Mouse (Mus musculus) stomach, embryonic 16.5 days (tissue): ENCODE data around the gene Tex12. TPM values are rescaled to one million over a fixed set of nuclear protein-coding genes. Genes with fewer than 3 reads are reported as not detected.

Source experiments
- ATAC-seq: fragments of 200-750 bp; cut with Nextera tagmentation; 2 replicates; pipeline ENCODE4 v1.8.0; 2017; ENCODE audit warnings: moderate number of reproducible peaks, moderate TSS enrichment; ENCODE audit not compliant: insufficient read depth, low FRiP score
- H3K27ac ChIP-seq: fragments of 300-500 bp; sonication (generic); 2 replicates; pipeline ENCODE4 v1.5.1; 2014; ENCODE audit warnings: low read length
- H3K27me3 ChIP-seq: fragments of 300-500 bp; sonication (generic); 2 replicates; pipeline ENCODE4 v1.6.1; 2014; ENCODE audit warnings: low read length, control low read depth, mixed read lengths; ENCODE audit not compliant: control insufficient read depth, insufficient read depth
- H3K36me3 ChIP-seq: fragments of 300-500 bp; sonication (generic); 2 replicates; pipeline ENCODE4 v1.6.1; 2014; ENCODE audit warnings: low read length; ENCODE audit not compliant: control insufficient read depth, insufficient read depth
- H3K4me1 ChIP-seq: fragments of 300-500 bp; sonication (generic); 2 replicates; pipeline ENCODE4 v1.6.1; 2014; ENCODE audit warnings: low read length, control low read depth, mixed read lengths; ENCODE audit not compliant: control insufficient read depth, insufficient read depth
- H3K4me2 ChIP-seq: fragments of 300-500 bp; sonication (generic); 2 replicates; pipeline ENCODE4 v1.6.1; 2014; ENCODE audit warnings: low read depth, low read length, mixed read lengths
- H3K4me3 ChIP-seq: fragments of 300-500 bp; sonication (generic); replicated peaks from 2 replicates; pipeline ENCODE4 v1.5.1; 2014; ENCODE audit warnings: mild to moderate bottlenecking, low read length
- H3K9ac ChIP-seq: fragments of 300-500 bp; sonication (generic); 2 replicates; pipeline ENCODE4 v1.6.1; 2014; ENCODE audit warnings: low read length
- H3K9me3 ChIP-seq: fragments of 300-500 bp; sonication (generic); replicated peaks from 2 replicates; pipeline ENCODE4 v1.6.1; 2016; ENCODE audit warnings: low read length, control low read depth; ENCODE audit not compliant: control insufficient read depth
- WGBS: fragments of 180-500 bp; shearing (Covaris S2); extraction: QIAGEN DNeasy Blood & Tissue Kit; methylation state at CpG from one replicate; pipeline ENCODE4 v1.1.7; 2014; 5-methylcytosine and 5-hydroxymethylcytosine counted together
- polyA plus RNA-seq: library from polyadenylated mRNA; unstranded; fragments of >200 nt; fragmentation: Nextera tagmentation; extraction: Ambion mirVana; gene quantifications from 2 replicates; pipeline ENCODE4 v1.2.1, GENCODE M21; 2015

Gene Tex12
- polyA plus RNA-seq, result 0.13 TPM in 1 of 2 replicates, not detected in the other

- no peak within 1 kb of the TSS for H3K27ac ChIP-seq
- whole genome bisulfite sequencing, result 87% methylated on average over 38 of the region's 38 CpGs
- no peaks in the 10 kb centered on the region for H3K36me3 ChIP-seq
- no peaks in the 10 kb centered on the region for H3K9me3 ChIP-seq
- ATAC-seq, result no peak
- H3K9ac ChIP-seq, result no peak within 1 kb of the TSS
- no peak within 1 kb of the TSS for H3K4me2 ChIP-seq
- H3K4me3 ChIP-seq, result no peak within 1 kb of the TSS
- H3K27me3 ChIP-seq, result no peaks in the 10 kb centered on the region
- H3K4me1 ChIP-seq, result no peaks in the 10 kb centered on the region
Measured at GRCm38 (mm10) chr9:50561145-50561917, at the start of gene Tex12. TSS of gene Tex12 (minus strand) at chr9:50561325.

GRCm38 (mm10) chr9:50604338-50604737, 43.2 kb upstream of the Tex12 start:
- peaks cover 15% of the 10 kb centered on the region for H3K4me1 ChIP-seq
- H3K9me3 ChIP-seq, result no peaks in the 10 kb centered on the region
- H3K27ac ChIP-seq, result peak overlapping the region; percentile 81
- H3K4me3 ChIP-seq, result peak overlapping the region; percentile 82
- H3K27me3 ChIP-seq, result no peaks in the 10 kb centered on the region
- H3K4me2 ChIP-seq, result peak overlapping the region; percentile 69
- ATAC-seq, result no peak
- WGBS, result 2% methylated on average over 6 of the region's 6 CpGs
- H3K36me3 ChIP-seq, result 0 out of 2 replicates have a peak, but pooled peaks cover 6% of the 10 kb centered on the region
- peak overlapping the region; percentile 92 for H3K9ac ChIP-seq

- under 1% methylated on average over 24 of the region's 24 CpGs for WGBS
- peak overlapping the region; percentile 69 for H3K4me2 ChIP-seq
- no peaks in the 10 kb centered on the region for H3K9me3 ChIP-seq
- peak overlapping the region; percentile 81 for H3K27ac ChIP-seq
- 0 out of 2 replicates have a peak, but pooled peaks cover 6% of the 10 kb centered on the region for H3K36me3 ChIP-seq
- peak overlapping the region; percentile 82 for H3K4me3 ChIP-seq
- H3K27me3 ChIP-seq, result no peaks in the 10 kb centered on the region
- peaks cover 15% of the 10 kb centered on the region for H3K4me1 ChIP-seq
- peak overlapping the region; percentile 92 for H3K9ac ChIP-seq
- ATAC-seq, result peak; percentile 84
Measured at GRCm38 (mm10) chr9:50603998-50604324, 42.8 kb upstream of the Tex12 start.

GRCm38 (mm10) chr9:50603189-50603997, 42.3 kb upstream of the Tex12 start, which contains the start of the genes Sdhd and Timm8b:
TSS of gene Sdhd (minus strand) at chr9:50603812.
TSS of gene Timm8b (plus strand) at chr9:50603910.
- peak; percentile 97 for ATAC-seq
- peak within 1 kb of the TSS; percentile 94 for H3K4me2 ChIP-seq
- under 1% methylated on average over 48 of the region's 48 CpGs for WGBS

GRCm38 (mm10) chr9:50602055-50602845, 41.1 kb upstream of the Tex12 start:
- WGBS, result 79% methylated on average over 7 of the region's 7 CpGs
- Histone ChIP-seq H3K4me2 (peak overlapping the region; percentile 94), H3K36me3 (peaks cover 7% of the 10 kb centered on the region), H3K27ac (no peak overlapping the region), H3K9ac (peak overlapping the region; percentile 92), H3K4me3 (peak overlapping the region; percentile 82), H3K9me3 (no peaks in the 10 kb centered on the region), H3K27me3 (no peaks in the 10 kb centered on the region), H3K4me1 (peaks cover 15% of the 10 kb centered on the region)
- ATAC-seq, result no peak

More at GRCm38 (mm10) chr9:50603189-50603997, 42.3 kb upstream of the Tex12 start, which contains the start of the genes Sdhd and Timm8b:
- Histone ChIP-seq H3K9ac (peak within 1 kb of the TSS; percentile 92), H3K4me1 (peaks cover 15% of the 10 kb centered on the region), H3K27ac (peak within 1 kb of the TSS; percentile 81), H3K36me3 (0 out of 2 replicates have a peak, but pooled peaks cover 4% of the 10 kb centered on the region), H3K9me3 (no peaks in the 10 kb centered on the region), H3K4me3 (peak within 1 kb of the TSS; percentile 82), H3K27me3 (no peaks in the 10 kb centered on the region)

GRCm38 (mm10) chr9:50601536-50601935, 40.4 kb upstream of the Tex12 start:
- Histone ChIP-seq H3K4me3 (no peak overlapping the region), H3K36me3 (peaks cover 14% of the 10 kb centered on the region), H3K9ac (no peak overlapping the region), H3K4me2 (0 out of 2 replicates have a peak overlapping the region, but pooled peaks have one; percentile 94), H3K9me3 (no peaks in the 10 kb centered on the region), H3K27me3 (no peaks in the 10 kb centered on the region), H3K4me1 (peaks cover 15% of the 10 kb centered on the region), H3K27ac (no peak overlapping the region)
- ATAC-seq, result no peak
- WGBS, result 80% methylated on average over 6 of the region's 6 CpGs

GRCm38 (mm10) chr9:50596973-50597372, 35.8 kb upstream of the Tex12 start:
- WGBS, result 94% methylated on average over 8 of the region's 8 CpGs
- no peak for ATAC-seq
- no peak overlapping the region for H3K4me3 ChIP-seq
- H3K9ac ChIP-seq, result no peak overlapping the region
- peaks cover 20% of the 10 kb centered on the region for H3K36me3 ChIP-seq
- no peaks in the 10 kb centered on the region for H3K27me3 ChIP-seq
- H3K4me2 ChIP-seq, result no peak overlapping the region
- H3K9me3 ChIP-seq, result no peaks in the 10 kb centered on the region
- peaks cover under 1% of the 10 kb centered on the region; the same call in 1 of the 2 replicates for H3K4me1 ChIP-seq
- no peak overlapping the region for H3K27ac ChIP-seq

GRCm38 (mm10) chr9:50594794-50595417, 33.8 kb upstream of the Tex12 start:
- WGBS, result 58% methylated on average over 12 of the region's 12 CpGs
- peak overlapping the region; percentile 54 for H3K27ac ChIP-seq
- peak; percentile 74 for ATAC-seq

More at GRCm38 (mm10) chr9:50594794-50595417, 33.8 kb upstream of the Tex12 start:
- Histone ChIP-seq H3K9me3 (no peaks in the 10 kb centered on the region), H3K4me1 (no peaks in the 10 kb centered on the region), H3K9ac (no peak overlapping the region), H3K27me3 (no peaks in the 10 kb centered on the region), H3K4me2 (no peak overlapping the region), H3K4me3 (no peak overlapping the region), H3K36me3 (peaks cover 20% of the 10 kb centered on the region)
